ENCODE assay signal across 8 mouse cellular contexts in the genomic region with DNA sequence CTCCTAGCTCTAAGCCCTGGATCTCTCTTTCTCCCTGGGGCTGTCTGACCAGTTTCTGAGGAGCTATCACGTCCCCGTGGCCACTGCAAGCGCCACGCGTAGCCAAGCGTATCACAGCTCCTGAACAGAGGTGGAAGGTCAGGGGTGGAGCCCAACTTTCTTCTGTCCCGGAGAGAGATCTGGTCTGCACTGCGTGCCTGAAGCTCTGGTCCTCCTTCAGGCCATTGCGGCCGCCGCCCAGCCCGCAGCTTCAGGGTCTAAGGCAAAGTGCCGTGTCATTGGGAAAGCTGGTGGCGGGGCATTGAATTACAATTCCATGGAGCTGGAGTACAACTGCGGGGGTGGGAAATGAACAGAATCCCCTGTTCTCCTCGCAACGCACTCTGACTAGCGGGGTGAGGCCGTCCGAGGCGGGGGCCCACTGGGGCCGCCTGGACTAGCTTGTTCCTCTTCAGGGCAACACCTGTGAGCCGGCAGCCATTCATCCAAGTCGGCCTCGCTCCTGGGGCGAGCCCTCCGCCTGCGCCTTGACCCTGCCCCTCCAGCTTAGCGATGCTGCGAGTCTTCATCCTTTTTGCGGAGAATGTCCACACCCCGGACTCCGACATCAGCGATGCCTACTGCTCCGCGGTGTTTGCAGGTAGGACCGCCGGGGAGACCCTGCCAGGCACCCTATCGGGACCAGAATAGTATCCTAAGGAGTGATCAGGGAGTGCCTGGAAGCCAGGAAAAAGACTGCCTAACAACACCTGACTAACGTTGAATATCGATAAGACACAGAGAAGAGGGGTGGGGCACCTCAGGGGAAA. TPM values are rescaled to one million over a fixed set of nuclear protein-coding genes. Genes with fewer than 3 reads are reported as not detected.
DNase-seq lines count a peak whose midpoint lies in the region; ATAC-seq and TF ChIP-seq lines count a peak whose summit lies in the region.

Gene Dysf, plus strand, starts transcription at position 228 of the 809 bp plus-strand sequence.

- peaks cover 26% of the 10 kb centered on the region for H3K27me3 ChIP-seq in embryonic facial prominence, embryonic 13.5 days
- no peaks in the 10 kb centered on the region for H3K27me3 ChIP-seq in heart, embryonic 12.5 days (replicated peaks)
- H3K27me3 ChIP-seq in kidney, embryonic 15.5 days, result no peaks in the 10 kb centered on the region
- peaks cover 3% of the 10 kb centered on the region; the same call in 1 of the 2 replicates for H3K27me3 ChIP-seq in testis, adult 2 months (ENCODE audit: control insufficient read depth, insufficient read depth, low read length)

- H3K9ac ChIP-seq in embryonic facial prominence, embryonic 13.5 days, result peak within 1 kb of the TSS; percentile 66
- peak within 1 kb of the TSS; percentile 72 for H3K9ac ChIP-seq in heart, embryonic 12.5 days
- peak within 1 kb of the TSS; percentile 1; the same call in 1 of the 2 replicates for H3K9ac ChIP-seq in kidney, embryonic 15.5 days

- H3K36me3 ChIP-seq in embryonic facial prominence, embryonic 13.5 days, result no peaks in the 10 kb centered on the region
- no peaks in the 10 kb centered on the region for H3K36me3 ChIP-seq in heart, embryonic 12.5 days
- H3K36me3 ChIP-seq in kidney, embryonic 15.5 days, result no peaks in the 10 kb centered on the region
- no peaks in the 10 kb centered on the region for H3K36me3 ChIP-seq in testis, adult 2 months (ENCODE audit: control insufficient read depth, insufficient read depth, low read length)

- H3K4me2 ChIP-seq in embryonic facial prominence, embryonic 13.5 days, result peak within 1 kb of the TSS; percentile 82
- H3K4me2 ChIP-seq in heart, embryonic 12.5 days, result peak within 1 kb of the TSS; percentile 92
- peak within 1 kb of the TSS; percentile 92 for H3K4me2 ChIP-seq in kidney, embryonic 15.5 days

- ATAC-seq in embryonic facial prominence, embryonic 13.5 days (ENCODE audit: insufficient number of reproducible peaks, insufficient read depth, low FRiP score, low TSS enrichment, low read depth), result peak; percentile 52; the same call in 1 of the 2 replicates
- ATAC-seq in heart, embryonic 12.5 days (ENCODE audit: insufficient number of reproducible peaks, low FRiP score), result peak; percentile 68
- peak; percentile 81 for ATAC-seq in kidney, embryonic 15.5 days (replicated peaks; ENCODE audit: low FRiP score)

- TF ChIP-seq POLR2A in testis, adult 2 months (IDR thresholded peaks at IDR 0.05; ENCODE audit: control insufficient read depth, low read depth, low read length), result no peak

- H3K4me3 ChIP-seq in embryonic facial prominence, embryonic 13.5 days, result peak within 1 kb of the TSS; percentile 43
- H3K4me3 ChIP-seq in heart, embryonic 12.5 days, result peak within 1 kb of the TSS; percentile 57
- H3K4me3 ChIP-seq in kidney, embryonic 15.5 days (replicated peaks), result peak within 1 kb of the TSS; percentile 45
- H3K4me3 ChIP-seq in testis, adult 2 months (ENCODE audit: control insufficient read depth, low read depth, low read length), result peak within 1 kb of the TSS; percentile 42

- WGBS in embryonic facial prominence, embryonic 13.5 days, result under 1% methylated on average over 41 of the region's 41 CpGs
- under 1% methylated on average over 41 of the region's 41 CpGs for WGBS in heart, embryonic 12.5 days
- WGBS in kidney, embryonic 15.5 days, result 1% methylated on average over 41 of the region's 41 CpGs

- TF ChIP-seq CTCF in testis, adult 2 months (IDR thresholded peaks at IDR 0.05; ENCODE audit: control insufficient read depth, insufficient read depth, insufficient replicate concordance, low read depth, low read length), result no peak

- H3K9me3 ChIP-seq in embryonic facial prominence, embryonic 13.5 days, result no peaks in the 10 kb centered on the region
- no peaks in the 10 kb centered on the region for H3K9me3 ChIP-seq in heart, embryonic 12.5 days (replicated peaks)
- H3K9me3 ChIP-seq in kidney, embryonic 15.5 days (replicated peaks), result no peaks in the 10 kb centered on the region

- no peak within 1 kb of the TSS for H3K27ac ChIP-seq in embryonic facial prominence, embryonic 13.5 days
- H3K27ac ChIP-seq in heart, embryonic 12.5 days (ENCODE audit: poor library complexity, severe bottlenecking), result peak within 1 kb of the TSS; percentile 94
- H3K27ac ChIP-seq in kidney, embryonic 15.5 days, result peak within 1 kb of the TSS; percentile 73; the same call in 1 of the 2 replicates
- H3K27ac ChIP-seq in testis, adult 2 months (ENCODE audit: control insufficient read depth, insufficient read depth, low read depth, low read length), result 0 out of 2 replicates have a peak within 1 kb of the TSS, but pooled peaks have one; percentile 16

- H3K4me1 ChIP-seq in embryonic facial prominence, embryonic 13.5 days, result peaks cover 29% of the 10 kb centered on the region
- H3K4me1 ChIP-seq in heart, embryonic 12.5 days (replicated peaks), result peaks cover 45% of the 10 kb centered on the region
- peaks cover 43% of the 10 kb centered on the region for H3K4me1 ChIP-seq in kidney, embryonic 15.5 days
- peaks cover 4% of the 10 kb centered on the region for H3K4me1 ChIP-seq in testis, adult 2 months (ENCODE audit: control insufficient read depth, insufficient read depth, low read length)

- DNase-seq in thymus, postnatal 4 days, result peak; percentile 10
- no peak for DNase-seq in thymus, adult 18-20 months
- peak; percentile 40 to 42 for DNase-seq in lung, postnatal 4 days
- no peak for DNase-seq in thymus, postnatal 25 days

RNA-seq across cellular contexts. Expression of gene Dysf, which starts in this region (rescaled TPM):
- polyA plus RNA-seq in embryonic facial prominence, embryonic 13.5 days (2015; fragmentation: Nextera tagmentation; extraction: Ambion mirVana), result 8.7 and 10.8 TPM in 2 replicates
- polyA plus RNA-seq in heart, embryonic 12.5 days (2016; fragmentation: Nextera tagmentation; extraction: Ambion mirVana), result 17.6 and 17.9 TPM in 2 replicates
- 15.3 and 15.6 TPM in 2 replicates for polyA plus RNA-seq in kidney, embryonic 15.5 days (2015; fragmentation: Nextera tagmentation; extraction: Ambion mirVana)
- polyA plus RNA-seq in testis, adult 2 months (2012; rRNA removed), result 1.7 and 2.1 TPM in 2 replicates

Comparison
In these comparisons a context has a peak if more than half of its experiments do, and no peak if none do; other contexts are left out.
1. DNase-seq: peak in thymus, postnatal 4 days (single experiment) and lung, postnatal 4 days (2 of 2); none in thymus, adult 18-20 months (0 of 2) and thymus, postnatal 25 days (single experiment).
2. H3K9ac ChIP-seq: peak in every context shown above with its lines; median percentile 72 in heart, embryonic 12.5 days; 66 in embryonic facial prominence, embryonic 13.5 days; 1 in kidney, embryonic 15.5 days.
3. Peak in every context shown above with its lines, with median percentiles within 50 percentile points of each other: ATAC-seq, H3K4me2 ChIP-seq and H3K4me3 ChIP-seq.